Mouse (Mus musculus): ENCODE data around the gene Tmem8b.

The Tmem8b gene

DNA sequence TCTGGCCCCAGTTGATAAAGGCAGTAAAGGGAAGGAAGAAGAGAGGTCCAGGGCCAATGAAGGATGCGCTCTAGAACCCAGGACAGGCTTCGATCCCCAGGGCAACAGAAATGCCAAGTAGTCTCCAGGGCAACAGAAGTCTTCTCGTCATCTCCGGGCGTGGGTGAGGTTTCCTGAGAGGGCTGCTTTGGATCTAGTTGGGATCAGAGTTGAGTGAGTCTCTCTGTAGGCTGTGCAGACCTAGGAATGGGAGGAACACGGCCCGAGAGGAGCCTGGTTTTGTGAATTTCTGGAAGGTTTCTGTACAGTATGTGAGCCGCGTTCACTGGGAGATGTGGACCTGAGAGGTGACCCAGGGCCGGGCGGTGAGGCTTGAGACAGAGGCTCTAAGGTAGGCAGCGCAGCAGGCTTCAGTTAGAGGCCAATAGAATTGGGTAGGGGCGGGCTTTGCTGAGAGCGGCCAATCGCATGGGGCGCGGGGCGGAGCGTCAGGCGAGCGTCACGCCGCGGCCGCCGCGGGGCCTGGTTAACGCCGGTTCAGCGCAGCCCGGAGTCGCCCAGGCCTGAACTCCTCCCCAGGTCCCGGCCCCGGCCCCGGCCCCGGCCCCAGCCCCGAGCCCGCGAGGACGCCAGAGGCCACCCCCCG lies at the start of gene Tmem8b, which contains the start of gene Fam221b:
Gene Tmem8b, plus strand, starts transcription at position 190 of the 646 bp plus-strand sequence.
Gene Fam221b, minus strand, starts transcription at position 364 of the 646 bp plus-strand sequence.
- peak; percentile 89 for DNase-seq (ENCODE audit: low read depth, low spot score)

- no peak for DNase-seq (ENCODE audit: low read depth, low spot score)
Observed at GRCm38 (mm10) chr4:43620146-43620778, 48.5 kb upstream of the Tmem8b start.

DNA sequence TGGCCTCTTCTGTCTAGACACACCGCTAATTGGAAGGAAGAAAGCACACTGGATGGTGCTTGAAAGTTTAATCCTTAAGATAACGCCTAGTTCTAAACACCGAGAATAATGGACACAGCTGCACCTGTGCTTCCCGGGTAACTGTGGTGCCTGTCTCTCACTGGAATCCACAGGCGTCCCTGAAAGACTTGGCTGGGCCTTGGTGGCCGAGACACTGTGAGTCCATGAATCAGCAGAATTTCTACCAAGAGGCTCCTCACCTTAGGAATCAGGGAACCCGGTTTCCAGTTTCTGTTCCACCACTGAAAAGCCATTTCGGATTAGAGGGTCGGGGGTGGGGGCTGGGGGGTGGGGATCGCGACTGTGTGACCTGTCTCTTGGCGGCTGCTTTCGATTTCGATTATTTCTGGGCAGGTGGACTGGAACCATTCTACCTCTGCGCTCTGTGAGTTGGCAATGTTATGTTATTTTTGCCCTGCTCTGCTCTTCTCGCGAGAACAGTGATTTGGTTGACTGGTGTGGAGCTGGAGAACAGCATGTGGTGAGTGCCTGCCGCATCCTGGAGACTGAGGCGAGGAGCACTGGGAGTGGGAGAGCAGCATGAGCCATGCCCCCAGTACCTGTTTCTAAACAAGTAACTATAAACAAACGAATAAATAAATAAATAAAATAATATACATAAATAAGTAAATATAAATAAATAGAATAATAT lies 39.5 kb upstream of the Tmem8b start:
- DNase-seq (ENCODE audit: low read depth, low spot score): peak; percentile 82

DNA sequence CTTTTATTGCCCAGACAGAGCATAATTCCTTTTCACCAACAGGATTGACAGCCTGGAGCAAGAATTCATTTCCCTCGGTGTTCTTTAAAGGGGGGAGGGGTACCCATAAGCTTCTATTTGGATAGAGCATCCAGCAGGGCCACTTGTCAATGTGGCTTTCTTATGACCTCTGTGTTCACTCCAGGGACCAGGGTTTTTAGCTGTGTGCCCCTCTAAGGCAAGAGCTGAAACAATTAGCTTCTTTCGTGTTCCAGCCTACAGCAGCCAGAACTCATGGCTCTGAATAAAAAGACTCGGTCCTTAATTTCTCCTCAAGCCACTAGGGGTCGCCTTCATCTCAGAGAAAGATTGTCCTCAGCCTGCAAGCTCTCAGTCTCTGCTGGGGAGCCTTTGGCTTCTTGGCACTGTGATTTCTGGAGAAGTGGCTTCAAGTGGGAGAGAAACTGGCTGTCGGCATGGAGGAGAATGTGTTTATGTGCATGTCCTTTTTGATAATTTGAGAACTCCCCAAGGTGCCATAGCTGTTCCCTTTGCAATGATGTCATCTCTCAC lies 38.7 kb upstream of the Tmem8b start:
- peak; percentile 86 for DNase-seq (ENCODE audit: low read depth, low spot score)

DNA sequence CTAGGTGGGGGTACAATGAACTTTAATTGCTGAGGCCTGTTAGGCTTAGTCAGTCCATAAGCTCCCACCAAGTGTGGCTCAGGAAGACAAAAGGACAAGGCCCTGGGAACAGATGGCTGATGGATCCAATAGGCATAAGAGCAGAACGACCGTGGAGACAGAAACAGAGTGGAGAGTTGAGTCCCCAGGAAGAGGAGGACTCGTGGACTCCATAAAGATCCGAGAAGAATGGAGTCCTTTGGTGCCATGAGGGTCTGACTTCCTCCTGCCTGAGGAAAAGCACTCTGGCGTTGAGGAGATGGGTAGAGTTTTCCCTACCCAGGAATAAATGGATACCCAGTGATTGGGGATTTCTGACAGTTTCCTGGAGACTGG lies 38.1 kb upstream of the Tmem8b start:
- peak; percentile 28 for DNase-seq (ENCODE audit: low read depth, low spot score)

- peak; percentile 55 for DNase-seq (ENCODE audit: low read depth, low spot score)
Observed at GRCm38 (mm10) chr4:43631046-43631955, 37.5 kb upstream of the Tmem8b start, which contains the start of gene Npr2. Gene Npr2 (plus strand): TSS chr4:43631935.

DNA sequence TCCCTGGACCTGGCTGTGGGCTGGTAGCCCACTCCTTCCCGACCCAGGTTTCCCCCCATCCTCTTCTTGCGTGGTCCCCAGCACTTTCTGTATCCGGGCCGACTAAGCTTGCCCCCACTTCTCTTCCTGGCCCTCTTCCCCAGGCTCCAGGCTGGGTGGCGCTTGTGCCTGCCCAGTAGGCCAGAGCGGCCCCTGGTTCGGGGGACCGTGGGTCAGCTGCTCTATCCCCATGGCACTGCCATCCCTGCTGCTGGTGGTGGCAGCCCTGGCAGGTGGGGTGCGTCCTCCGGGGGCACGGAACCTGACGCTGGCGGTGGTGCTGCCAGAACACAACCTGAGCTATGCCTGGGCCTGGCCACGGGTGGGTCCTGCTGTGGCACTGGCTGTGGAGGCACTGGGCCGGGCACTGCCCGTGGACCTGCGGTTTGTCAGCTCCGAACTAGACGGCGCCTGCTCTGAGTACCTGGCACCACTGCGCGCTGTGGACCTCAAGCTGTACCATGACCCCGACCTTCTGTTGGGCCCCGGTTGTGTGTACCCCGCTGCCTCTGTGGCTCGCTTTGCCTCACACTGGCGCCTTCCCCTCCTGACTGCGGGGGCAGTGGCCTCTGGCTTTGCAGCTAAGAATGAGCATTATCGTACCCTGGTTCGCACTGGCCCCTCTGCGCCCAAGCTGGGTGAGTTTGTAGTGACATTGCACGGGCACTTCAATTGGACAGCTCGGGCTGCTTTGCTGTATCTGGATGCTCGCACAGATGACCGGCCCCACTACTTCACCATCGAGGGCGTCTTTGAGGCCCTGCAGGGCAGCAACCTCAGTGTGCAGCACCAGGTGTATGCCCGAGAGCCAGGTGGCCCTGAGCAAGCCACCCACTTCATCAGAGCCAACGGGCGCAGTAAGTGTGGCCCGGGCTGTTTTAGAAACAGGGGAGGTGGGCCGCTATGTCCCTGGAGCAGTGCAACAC lies 36.5 kb upstream of the Tmem8b start:
- no peak for DNase-seq (ENCODE audit: low read depth, low spot score)

DNA sequence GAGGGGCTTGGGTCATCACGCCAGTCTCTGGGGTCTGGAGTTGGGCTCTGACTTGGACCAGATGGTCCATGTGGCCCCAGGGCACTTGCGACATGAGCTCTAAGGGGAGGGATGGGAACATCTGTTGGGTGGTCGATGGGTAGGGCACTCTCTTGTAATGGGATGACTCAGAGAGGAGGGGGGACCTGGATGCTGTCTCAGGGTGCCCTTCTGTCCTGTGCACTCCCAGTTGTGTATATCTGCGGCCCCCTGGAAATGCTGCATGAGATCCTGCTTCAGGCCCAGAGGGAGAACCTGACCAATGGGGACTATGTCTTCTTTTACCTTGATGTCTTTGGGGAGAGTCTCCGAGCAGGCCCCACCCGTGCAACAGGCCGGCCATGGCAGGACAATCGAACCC lies 35.5 kb upstream of the Tmem8b start:
- DNase-seq (ENCODE audit: low read depth, low spot score): no peak

- no peak for DNase-seq (ENCODE audit: low read depth, low spot score)
Observed at GRCm38 (mm10) chr4:43633736-43634135, 35.0 kb upstream of the Tmem8b start.

- no peak for DNase-seq (ENCODE audit: low read depth, low spot score)
Observed at GRCm38 (mm10) chr4:43634621-43635374, 34.0 kb upstream of the Tmem8b start.

- DNase-seq (ENCODE audit: low read depth, low spot score): no peak
Observed at GRCm38 (mm10) chr4:43636751-43637150, 32.0 kb upstream of the Tmem8b start.

DNA sequence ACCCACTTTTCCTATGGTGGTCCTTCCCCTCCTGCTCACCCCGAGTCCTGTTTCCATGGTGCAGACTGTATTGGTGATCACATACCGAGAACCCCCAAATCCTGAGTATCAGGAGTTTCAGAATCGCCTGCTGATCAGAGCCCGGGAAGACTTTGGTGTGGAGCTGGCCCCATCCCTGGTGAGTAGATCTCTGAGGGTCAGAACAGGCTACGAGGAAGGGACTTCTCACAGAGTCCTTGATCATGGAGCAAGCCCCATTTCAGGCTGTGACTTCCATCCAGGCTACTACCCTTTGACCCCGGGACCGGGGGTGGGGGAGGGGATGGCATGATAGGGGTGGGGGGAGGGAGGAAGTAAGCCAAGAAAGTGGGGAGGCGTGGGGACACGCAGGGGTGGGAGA lies 28.7 kb upstream of the Tmem8b start:
- DNase-seq (ENCODE audit: low read depth, low spot score): no peak

GRCm38 (mm10) chr4:43640491-43640890 lies 28.3 kb upstream of the Tmem8b start:
- DNase-seq (ENCODE audit: low read depth, low spot score): no peak

DNA sequence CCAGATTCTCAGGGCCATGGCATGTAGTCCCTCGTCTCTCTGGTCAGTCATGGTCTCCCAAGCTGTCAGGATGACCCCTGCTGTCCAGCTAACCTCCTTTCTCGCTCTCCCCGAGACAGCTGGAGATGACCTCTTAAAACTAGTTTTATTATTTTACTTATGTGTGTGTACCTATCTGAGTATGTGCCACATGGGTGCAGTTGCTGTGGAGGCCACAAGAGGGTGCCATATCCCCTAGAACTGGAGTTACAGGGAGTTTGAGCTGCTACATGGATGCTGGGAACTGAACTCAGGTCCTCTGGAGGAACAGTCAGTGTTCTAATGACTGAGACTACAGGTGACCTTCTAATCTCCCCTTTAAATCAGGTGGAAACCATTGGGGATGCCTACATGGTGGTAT lies 19.0 kb upstream of the Tmem8b start:
- DNase-seq (ENCODE audit: low read depth, low spot score): peak; percentile 61

- DNase-seq (ENCODE audit: low read depth, low spot score): no peak
Observed at GRCm38 (mm10) chr4:43652726-43653125, 16.0 kb upstream of the Tmem8b start.

DNA sequence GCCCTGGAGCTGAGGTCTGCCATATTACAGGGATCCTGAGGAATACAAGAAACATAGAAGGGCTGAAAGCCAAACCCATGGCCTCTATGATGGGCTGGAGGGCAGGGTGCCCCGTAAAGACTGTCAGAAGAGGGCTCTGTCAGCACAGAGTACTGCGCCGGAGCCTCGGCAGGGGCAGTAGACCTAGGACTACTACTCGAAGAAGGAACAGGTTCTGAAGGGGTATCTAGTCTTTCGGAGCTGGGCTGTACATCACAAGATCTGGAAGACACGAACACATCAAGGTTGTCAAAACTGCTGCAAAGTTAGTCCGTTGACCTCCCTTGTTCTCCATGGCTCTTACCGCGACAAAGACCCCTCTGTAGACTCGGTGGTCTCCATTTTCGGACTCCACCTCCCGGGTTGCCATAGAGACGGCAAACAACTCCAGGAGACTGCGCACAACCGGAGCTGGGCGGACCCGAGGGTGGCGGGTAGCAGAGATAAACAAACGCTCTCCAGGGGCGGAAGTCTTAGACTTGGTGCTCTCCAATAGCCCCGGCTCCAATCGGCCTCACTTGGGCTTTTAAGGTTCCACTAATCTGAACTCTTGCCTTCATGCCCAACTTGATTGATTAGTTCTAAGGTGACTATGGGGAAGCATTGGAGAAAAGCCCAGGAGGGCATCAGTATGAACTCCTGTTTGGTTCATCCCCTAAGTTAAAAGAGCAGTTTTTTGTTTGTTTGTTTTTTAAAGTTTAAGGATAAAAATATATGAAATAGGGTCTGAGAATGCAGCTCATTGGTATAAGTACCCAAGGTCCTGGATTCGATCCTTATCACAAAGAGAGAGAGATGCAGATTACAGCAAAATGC lies 15.4 kb upstream of the Tmem8b start, which contains the start of gene Spag8:
Gene Spag8, minus strand, starts transcription at position 434 of the 855 bp plus-strand sequence.
- DNase-seq (ENCODE audit: low read depth, low spot score): peak; percentile 67

DNA sequence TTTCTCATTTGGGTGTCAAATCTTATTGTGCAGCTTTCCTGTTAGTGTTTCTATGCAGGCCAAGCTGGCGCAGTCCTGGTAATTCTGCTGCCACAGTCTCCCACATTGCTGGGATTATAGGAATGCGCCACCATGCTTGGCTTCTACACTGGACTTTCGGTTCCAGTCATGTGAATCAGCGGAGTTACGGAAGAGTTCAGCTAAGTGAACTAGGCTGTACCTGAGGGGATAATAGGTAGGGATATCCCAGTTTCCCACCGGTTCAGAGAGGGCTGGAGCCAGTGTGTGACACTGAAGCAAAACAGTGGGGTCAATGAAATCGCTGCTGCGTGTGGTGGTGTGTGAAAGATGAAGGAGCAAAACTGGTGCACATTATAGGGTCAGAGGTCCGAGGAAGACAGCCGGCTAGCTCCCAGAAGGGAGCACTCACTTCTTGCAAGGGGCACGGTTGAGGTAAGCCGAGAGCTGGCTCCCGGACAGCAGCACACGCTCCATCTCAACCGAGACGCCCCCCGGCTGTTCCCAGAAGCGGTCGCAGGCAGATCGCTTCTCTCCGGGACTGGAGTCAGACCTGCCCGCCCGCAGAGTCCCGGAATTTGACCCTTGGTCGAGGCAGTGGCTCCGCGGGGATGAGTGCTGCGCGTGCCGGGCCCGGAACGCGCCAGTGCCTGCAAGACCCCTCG lies 13.0 kb upstream of the Tmem8b start:
- no peak for DNase-seq (ENCODE audit: low read depth, low spot score)

Data from R1 (cell line).